Mouse (Mus musculus) ES-E14 (cell line): ENCODE measurements around the gene 4933415F23Rik.

Source experiments
- CHD2 ChIP-seq: IDR thresholded peaks from 2 replicates; pipeline ENCODE4 v1.6.1; 2014; ENCODE audit warnings: mild to moderate bottlenecking, low read depth, low read length, inconsistent platforms
- HCFC1 ChIP-seq: IDR thresholded peaks from 2 replicates; pipeline ENCODE4 v1.6.1; 2012; ENCODE audit warnings: low read length, inconsistent platforms, borderline replicate concordance; ENCODE audit not compliant: insufficient read depth
- MAFK ChIP-seq: IDR thresholded peaks from 2 replicates; pipeline ENCODE4 v1.6.1; 2014; ENCODE audit warnings: mild to moderate bottlenecking, low read depth, low read length, inconsistent platforms; ENCODE audit not compliant: insufficient read depth
- ZC3H11A ChIP-seq: IDR thresholded peaks from 2 replicates; pipeline ENCODE4 v1.6.1; 2012; ENCODE audit warnings: low read depth, mild to moderate bottlenecking, inconsistent platforms, low read length, borderline replicate concordance
- ZNF384 ChIP-seq: IDR thresholded peaks from 2 replicates; pipeline ENCODE4 v1.6.1; 2012; ENCODE audit warnings: low read depth, low read length, inconsistent platforms

DNA sequence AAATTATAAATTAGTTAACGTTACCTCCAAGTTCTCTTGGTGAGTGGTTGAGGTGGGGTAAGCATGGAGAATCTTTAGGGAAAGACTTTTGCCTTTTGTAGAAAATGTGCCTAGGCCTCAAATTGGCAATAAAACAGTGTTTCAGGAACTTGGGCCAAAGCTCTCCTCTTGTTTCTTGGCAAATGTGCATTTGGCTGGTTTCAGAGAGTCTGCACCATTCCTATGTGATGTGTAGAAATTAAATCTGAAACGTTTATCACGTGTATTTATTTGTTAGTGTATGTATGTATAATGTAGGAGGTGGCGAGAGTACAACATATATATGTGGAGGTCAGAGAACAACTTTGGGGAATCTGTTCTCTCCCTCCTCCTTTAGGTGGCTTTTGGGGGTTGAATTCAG, 4.1 kb downstream of the 4933415F23Rik start:
- no peak for TF ChIP-seq ZNF384
- no peak for TF ChIP-seq CHD2
- no peak for TF ChIP-seq MAFK
- TF ChIP-seq ZC3H11A, result no peak
- no peak for TF ChIP-seq HCFC1
